Mouse (Mus musculus) hindbrain, embryonic 13.5 days (tissue): ENCODE data around the gene Vmn1r206. TPM values are rescaled to one million over a fixed set of nuclear protein-coding genes. Genes with fewer than 3 reads are reported as not detected.
"Not testable (repeated sequence)": the region's sequence is repeated elsewhere in the genome, so short reads cannot be mapped to it uniquely, and the experiment has no call there.

ENCODE experiments used
- ATAC-seq: fragments of 200-750 bp; cut with Nextera tagmentation; 2 replicates; pipeline ENCODE4 v1.8.0; 2017; ENCODE audit warnings: moderate TSS enrichment; ENCODE audit not compliant: low FRiP score
- H3K27ac ChIP-seq: fragments of 300-500 bp; sonication (generic); 2 replicates; pipeline ENCODE4 v1.5.1; 2015; ENCODE audit warnings: inconsistent platforms, mild to moderate bottlenecking, moderate library complexity
- H3K27me3 ChIP-seq: fragments of 300-500 bp; sonication (generic); 2 replicates; pipeline ENCODE4 v1.6.1; 2015; ENCODE audit warnings: mild to moderate bottlenecking, inconsistent platforms
- H3K36me3 ChIP-seq: fragments of 300-500 bp; sonication (generic); 2 replicates; pipeline ENCODE4 v1.6.1; 2015; ENCODE audit warnings: mild to moderate bottlenecking, inconsistent platforms
- H3K4me1 ChIP-seq: fragments of 300-500 bp; sonication (generic); replicated peaks from 2 replicates; pipeline ENCODE4 v1.6.1; 2015; ENCODE audit warnings: inconsistent platforms
- H3K4me2 ChIP-seq: fragments of 300-500 bp; sonication (generic); 2 replicates; pipeline ENCODE4 v1.6.1; 2015; ENCODE audit warnings: inconsistent platforms, mild to moderate bottlenecking, moderate library complexity
- H3K4me3 ChIP-seq: fragments of 300-500 bp; sonication (generic); 2 replicates; pipeline ENCODE4 v1.5.1; 2015; ENCODE audit warnings: mild to moderate bottlenecking, inconsistent platforms
- H3K9ac ChIP-seq: fragments of 300-500 bp; sonication (generic); 2 replicates; pipeline ENCODE4 v1.6.1; 2015; ENCODE audit warnings: mild to moderate bottlenecking, inconsistent platforms
- H3K9me3 ChIP-seq: fragments of 300-500 bp; sonication (generic); 2 replicates; pipeline ENCODE4 v1.6.1; 2016; ENCODE audit warnings: inconsistent platforms
- WGBS: fragments of 180-500 bp; shearing (Covaris S2); methylation state at CpG from one replicate; pipeline ENCODE4 v1.1.7; 2015; 5-methylcytosine and 5-hydroxymethylcytosine counted together
- polyA plus RNA-seq: library from polyadenylated mRNA; unstranded; fragments of >200 nt; fragmentation: Nextera tagmentation; extraction: Ambion mirVana; gene quantifications from 2 replicates; pipeline ENCODE4 v1.2.1, GENCODE M21; 2015

Vmn1r206 gene
- polyA plus RNA-seq = not detected in 2 replicates

DNA sequence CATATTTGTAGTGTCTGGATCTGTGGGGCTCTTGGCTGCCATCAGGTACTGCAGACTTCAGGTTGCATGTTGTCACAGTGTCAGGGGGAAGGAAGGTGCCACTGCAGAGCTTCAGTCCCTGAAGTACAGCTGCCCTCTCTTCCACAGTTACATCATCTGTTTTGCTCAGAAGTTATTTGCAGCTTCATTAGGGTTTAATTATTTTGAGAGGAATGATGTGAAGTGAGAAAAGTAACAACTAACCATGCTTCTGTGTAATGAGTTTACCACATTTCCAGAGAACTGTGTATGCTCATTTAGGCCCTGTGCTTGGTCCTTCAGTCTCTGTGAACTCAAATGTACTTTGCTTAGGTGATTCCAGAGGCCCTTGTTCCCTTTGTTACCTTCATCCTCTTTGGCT, at the start of gene Vmn1r206:
Gene Vmn1r206, minus strand, starts transcription at position 101 of the 400 bp plus-strand sequence.
- not testable (repeated sequence) for H3K4me3 ChIP-seq, H3K9ac ChIP-seq, H3K9me3 ChIP-seq, H3K27me3 ChIP-seq, H3K36me3 ChIP-seq, ATAC-seq, H3K27ac ChIP-seq, H3K4me2 ChIP-seq, H3K4me1 ChIP-seq

DNA sequence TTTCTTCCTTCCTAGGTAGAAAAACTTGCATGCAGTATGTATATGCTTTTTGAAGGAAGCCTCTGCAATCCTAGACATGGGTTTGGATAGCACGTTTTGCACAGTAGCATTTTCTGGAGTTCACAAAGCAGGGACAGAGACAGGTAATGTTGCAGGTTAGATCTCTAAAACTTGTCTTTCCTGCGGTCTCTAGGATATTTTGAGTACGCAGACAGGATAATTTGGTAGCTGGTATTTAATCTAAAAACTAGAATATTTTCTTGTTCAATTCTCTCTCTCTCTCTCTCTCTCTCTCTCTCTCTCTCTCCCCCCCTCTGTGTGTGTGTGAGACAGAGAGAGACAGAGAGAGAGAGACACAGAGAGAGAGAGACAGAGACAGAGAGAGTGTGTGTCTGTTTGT, 31.2 kb downstream of the Vmn1r206 start, which contains the start of gene Vmn1r205:
Gene Vmn1r205, minus strand, starts transcription at position 101 of the 400 bp plus-strand sequence.
- Histone ChIP-seq H3K4me2 (no peak within 1 kb of the TSS), H3K36me3 (no peaks in the 10 kb centered on the region), H3K27me3 (no peaks in the 10 kb centered on the region), H3K4me3 (no peak within 1 kb of the TSS), H3K4me1 (no peaks in the 10 kb centered on the region), H3K9ac (no peak within 1 kb of the TSS), H3K9me3 (no peaks in the 10 kb centered on the region), H3K27ac (no peak within 1 kb of the TSS)
- no peak for ATAC-seq
- WGBS = 90% methylated on average over 3 of the region's 3 CpGs

DNA sequence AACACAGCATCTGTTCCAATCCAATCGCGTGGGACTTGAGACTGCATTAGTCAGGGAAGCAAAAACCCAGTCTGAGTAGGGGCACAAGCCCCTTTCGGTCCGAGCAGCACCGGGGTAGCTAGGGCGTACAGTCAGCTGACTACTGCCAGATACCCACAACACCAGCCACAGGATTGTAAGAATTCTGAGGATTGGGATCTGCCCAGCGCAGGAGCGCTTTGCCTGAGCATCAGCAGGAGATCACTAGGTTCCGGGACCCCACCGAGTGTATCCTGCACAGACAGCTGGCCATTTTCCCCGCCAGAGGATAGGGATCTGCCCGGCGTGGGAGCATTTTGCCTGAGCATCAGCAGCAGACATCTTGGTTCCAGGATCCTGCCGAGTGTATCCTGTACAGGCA, 40.7 kb downstream of the Vmn1r206 start:
- not testable (repeated sequence) for H3K4me3 ChIP-seq, H3K27me3 ChIP-seq, H3K4me2 ChIP-seq, H3K9ac ChIP-seq, H3K27ac ChIP-seq, H3K4me1 ChIP-seq, H3K9me3 ChIP-seq, ATAC-seq, H3K36me3 ChIP-seq
- WGBS = 80% methylated on average over 14 of the region's 14 CpGs

DNA sequence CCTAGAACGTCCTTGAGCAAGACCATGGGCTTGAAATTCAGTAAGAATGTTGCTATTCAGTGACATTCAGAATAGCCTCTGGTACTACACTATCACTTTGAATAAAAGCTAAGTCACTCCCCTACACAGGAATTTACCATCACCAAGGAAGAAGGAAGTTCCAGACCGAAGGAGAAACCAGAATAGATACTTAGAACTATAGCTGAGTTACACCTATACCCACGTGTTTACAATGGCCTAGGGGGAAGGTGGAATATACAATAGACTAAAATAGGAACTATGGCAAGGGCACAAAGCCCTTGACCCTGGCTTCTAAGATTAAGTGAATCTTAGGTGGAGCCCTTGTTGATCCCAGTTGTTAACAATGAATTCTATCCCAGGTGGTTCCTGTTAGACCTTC, 49.1 kb downstream of the Vmn1r206 start:
- 84% methylated on average over 3 of the region's 3 CpGs for WGBS
- not testable (repeated sequence) for H3K4me2 ChIP-seq, H3K27ac ChIP-seq, H3K27me3 ChIP-seq, H3K4me3 ChIP-seq, H3K9me3 ChIP-seq, H3K36me3 ChIP-seq, H3K9ac ChIP-seq, ATAC-seq, H3K4me1 ChIP-seq

Other genes starting within 250 kb of the Vmn1r206 start
- gene Vmn1r199, start 244.4 kb downstream of the Vmn1r206 start, polyA plus RNA-seq = not detected in 2 replicates
- gene Vmn1r200, start 233.9 kb downstream of the Vmn1r206 start, polyA plus RNA-seq = not detected in 2 replicates
- not detected in 2 replicates for gene Vmn1r201, start 152.3 kb downstream of the Vmn1r206 start, polyA plus RNA-seq
- gene Vmn1r202, start 118.9 kb downstream of the Vmn1r206 start, polyA plus RNA-seq = not detected in 2 replicates
- gene Vmn1r203, start 106.1 kb downstream of the Vmn1r206 start, polyA plus RNA-seq = not detected in 2 replicates
- gene Vmn1r204, start 71.1 kb downstream of the Vmn1r206 start, polyA plus RNA-seq = not detected in 2 replicates
- gene Vmn1r205, start 31.3 kb downstream of the Vmn1r206 start, polyA plus RNA-seq = not detected in 2 replicates
- gene Vmn1r207-ps, start 105.4 kb upstream of the Vmn1r206 start, polyA plus RNA-seq = 0.04 TPM in 1 of 2 replicates, not detected in the other
- not detected in 2 replicates for gene Vmn1r208, start 153.1 kb upstream of the Vmn1r206 start, polyA plus RNA-seq
- gene Vmn1r209, start 185.4 kb upstream of the Vmn1r206 start, polyA plus RNA-seq = not detected in 2 replicates
- gene Vmn1r210, start 207.1 kb upstream of the Vmn1r206 start, polyA plus RNA-seq = not detected in 2 replicates
- not detected in 2 replicates for gene Vmn1r211, start 233.3 kb upstream of the Vmn1r206 start, polyA plus RNA-seq